Mouse (Mus musculus): ENCODE measurements around the gene Ebf1.

Gene Ebf1

GRCm38 (mm10) chr11:44911765-44912164, 294.6 kb downstream of the Ebf1 start:
- no peak for DNase-seq

GRCm38 (mm10) chr11:44913806-44914205, 296.7 kb downstream of the Ebf1 start:
- no peak for DNase-seq

GRCm38 (mm10) chr11:44917059-44917458, 299.9 kb downstream of the Ebf1 start:
- peak; percentile 42 for DNase-seq

- no peak for DNase-seq
These were observed 306.0 kb downstream of the Ebf1 start for GRCm38 (mm10) chr11:44923138-44923537.

- DNase-seq, result no peak
These were observed 306.9 kb downstream of the Ebf1 start for GRCm38 (mm10) chr11:44923868-44924508.

GRCm38 (mm10) chr11:44924896-44925295, 307.8 kb downstream of the Ebf1 start:
- peak; percentile 36 for DNase-seq

GRCm38 (mm10) chr11:44925806-44926525, 308.8 kb downstream of the Ebf1 start:
- peak; percentile 27 for DNase-seq

GRCm38 (mm10) chr11:44928403-44928802, 311.3 kb downstream of the Ebf1 start:
- DNase-seq, result no peak

- no peak for DNase-seq
These were observed 315.9 kb downstream of the Ebf1 start for GRCm38 (mm10) chr11:44932942-44933483.

- DNase-seq, result no peak
These were observed 326.7 kb downstream of the Ebf1 start for GRCm38 (mm10) chr11:44943781-44944180.

GRCm38 (mm10) chr11:44944401-44944800, 327.3 kb downstream of the Ebf1 start:
- no peak for DNase-seq

- DNase-seq, result no peak
These were observed 329.5 kb downstream of the Ebf1 start for GRCm38 (mm10) chr11:44946618-44947017.

- no peak for DNase-seq
These were observed 331.4 kb downstream of the Ebf1 start for GRCm38 (mm10) chr11:44948541-44948940.

GRCm38 (mm10) chr11:44949140-44949539, 332.0 kb downstream of the Ebf1 start:
- no peak for DNase-seq

GRCm38 (mm10) chr11:44950319-44950718, 333.2 kb downstream of the Ebf1 start:
- no peak for DNase-seq

GRCm38 (mm10) chr11:44951506-44951905, 334.4 kb downstream of the Ebf1 start:
- no peak for DNase-seq

GRCm38 (mm10) chr11:44953337-44953736, 336.2 kb downstream of the Ebf1 start:
- no peak for DNase-seq

GRCm38 (mm10) chr11:44953863-44954262, 336.7 kb downstream of the Ebf1 start:
- DNase-seq, result no peak

GRCm38 (mm10) chr11:44954362-44954761, 337.2 kb downstream of the Ebf1 start:
- no peak for DNase-seq

- no peak for DNase-seq
These were observed 345.8 kb downstream of the Ebf1 start for GRCm38 (mm10) chr11:44962746-44963440.

GRCm38 (mm10) chr11:44969011-44969410, 351.9 kb downstream of the Ebf1 start:
- DNase-seq, result no peak

- no peak for DNase-seq
These were observed 357.2 kb downstream of the Ebf1 start for GRCm38 (mm10) chr11:44974271-44974670.

- DNase-seq, result peak; percentile 78
These were observed 358.0 kb downstream of the Ebf1 start for GRCm38 (mm10) chr11:44975151-44975550.

Measured in kidney, postnatal 14 days (tissue).